In the genomic region with DNA sequence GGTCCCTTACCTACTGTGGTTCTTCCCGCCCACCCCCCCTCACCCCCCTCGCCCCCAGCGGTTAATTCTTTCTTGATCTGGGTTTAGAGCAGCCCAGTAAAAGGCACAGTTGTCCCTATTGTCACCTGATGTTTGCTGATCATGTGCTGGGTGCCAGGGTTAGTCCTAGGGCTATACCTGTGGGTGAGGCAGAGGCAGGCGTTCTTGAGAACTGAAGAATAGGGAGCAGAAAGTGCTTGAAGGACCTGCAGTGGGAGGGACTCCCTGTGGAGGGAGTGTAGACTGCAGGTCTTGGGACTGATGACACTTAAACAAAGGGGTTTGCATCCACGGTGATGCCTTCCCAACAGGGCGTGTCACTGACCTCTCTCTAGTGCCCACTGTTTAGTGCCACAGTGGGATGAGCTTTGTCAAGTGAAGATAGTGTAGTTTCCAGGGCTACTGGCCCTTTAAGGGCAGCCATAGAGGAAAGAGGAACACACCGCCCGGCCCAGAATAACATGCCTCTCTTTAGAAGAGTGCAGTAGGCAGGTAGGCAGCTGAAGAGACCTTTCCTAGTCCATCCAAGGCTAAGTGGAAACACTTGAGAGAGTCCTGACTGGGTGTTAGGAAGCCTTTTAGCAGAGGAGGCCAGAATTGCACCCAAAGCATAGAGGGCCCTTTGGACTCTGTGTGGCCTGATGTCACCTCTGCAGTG, we compare ENCODE assay signal across 16 mouse cellular contexts. TPM values are rescaled to one million over a fixed set of nuclear protein-coding genes. Genes with fewer than 3 reads are reported as not detected.
DNase-seq lines count a peak whose midpoint lies in the region; ATAC-seq and TF ChIP-seq lines count a peak whose summit lies in the region.
"Had no signal": no experiment of that assay in that cellular context is flagged by ENCODE, and none has a peak within 500 bp of the region (broad histone marks: within the 10 kb centered on the region; RNA-seq: fewer than 3 reads in every experiment).

No protein-coding gene starts in this region.

- peak overlapping the region; percentile 87; the same call in 1 of the 2 replicates for H3K27ac ChIP-seq in heart, adult 2 months
- no peak overlapping the region; the same call in 1 of the 2 replicates for H3K27ac ChIP-seq in layer of hippocampus, adult 2 months
- no peak overlapping the region for H3K27ac ChIP-seq in forebrain, embryonic 11.5 days (ENCODE audit: low read depth, low read length)
- H3K27ac ChIP-seq: hindbrain, embryonic 14.5 days; macrophage; neural tube, embryonic 12.5 days had no signal

- DNase-seq in heart, adult 2 months, result no peak
- no peak for DNase-seq in heart, adult 8-10 months (ENCODE audit: low spot score)
- DNase-seq in layer of hippocampus, adult 2 months (ENCODE audit: low spot score in 2 of 2), result no peak
- no peak for DNase-seq in layer of hippocampus, postnatal 10 days (ENCODE audit: low spot score in 2 of 2)
- peak; percentile 21 for DNase-seq in ZHBTc4 (ENCODE audit: low read depth, low spot score)
- DNase-seq in lung, postnatal 36 days, result peak; percentile 31
- DNase-seq in kidney, adult 11 months, result no peak
- DNase-seq in forebrain, embryonic 11.5 days (ENCODE audit: low spot score), result no peak
- DNase-seq: adrenal gland, postnatal 36 days; B cell, adult 2 months; forebrain, postnatal 0 days had no signal

- no peaks in the 10 kb centered on the region for H3K27me3 ChIP-seq in heart, adult 2 months (ENCODE audit: control insufficient read depth, insufficient read depth, low read length)
- H3K27me3 ChIP-seq in forebrain, embryonic 11.5 days (ENCODE audit: control insufficient read depth, insufficient read depth, low read length), result no peaks in the 10 kb centered on the region
- H3K27me3 ChIP-seq: limb, embryonic 15.5 days; neural tube, embryonic 12.5 days had no signal

- peaks cover 32% of the 10 kb centered on the region for H3K4me1 ChIP-seq in heart, adult 2 months (ENCODE audit: control insufficient read depth, insufficient read depth, low read length)
- no peaks in the 10 kb centered on the region for H3K4me1 ChIP-seq in forebrain, embryonic 11.5 days (replicated peaks; ENCODE audit: control insufficient read depth, insufficient read depth, low read length)

- 62% methylated on average over 8 of the region's 8 CpGs for WGBS in heart, adult 2 months
- WGBS in forebrain, embryonic 11.5 days, result 79% methylated on average over 8 of the region's 8 CpGs

- no peak overlapping the region for H3K4me2 ChIP-seq in forebrain, embryonic 11.5 days (ENCODE audit: low read depth, low read length, severe bottlenecking)
- H3K4me2 ChIP-seq: hindbrain, embryonic 14.5 days; limb, embryonic 15.5 days; neural tube, embryonic 12.5 days had no signal

- TF ChIP-seq CTCF in heart, adult 2 months (IDR thresholded peaks at IDR 0.05), result 0 out of 2 replicates have a peak, but pooled peaks have one; percentile 2
- TF ChIP-seq CTCF in layer of hippocampus, adult 2 months (conservative IDR thresholded peaks at IDR 0.05), result 0 out of 2 replicates have a peak, but pooled peaks have one; percentile 3

- no peak for TF ChIP-seq EP300 in heart, adult 2 months (IDR thresholded peaks at IDR 0.05; ENCODE audit: insufficient read depth, low read depth, low read length)

- H3K79me2 ChIP-seq in heart, adult 2 months (replicated peaks; ENCODE audit: control insufficient read depth, insufficient read depth, low read length), result no peaks in the 10 kb centered on the region

- no peaks in the 10 kb centered on the region for H3K9me3 ChIP-seq in forebrain, embryonic 11.5 days (ENCODE audit: control insufficient read depth, low read length)
- H3K9me3 ChIP-seq: limb, embryonic 15.5 days; neural tube, embryonic 12.5 days had no signal

- ATAC-seq in forebrain, embryonic 11.5 days (replicated peaks; ENCODE audit: low FRiP score), result no peak
- ATAC-seq: forebrain, postnatal 0 days; midbrain, embryonic 16.5 days had no signal

- H3K36me3 ChIP-seq in heart, adult 2 months (ENCODE audit: control insufficient read depth, insufficient read depth, low read length), result no peaks in the 10 kb centered on the region
- H3K36me3 ChIP-seq in forebrain, embryonic 11.5 days (ENCODE audit: control insufficient read depth, insufficient read depth, low read length), result no peaks in the 10 kb centered on the region; the same call in 1 of the 2 replicates

- no peak overlapping the region for H3K4me3 ChIP-seq in heart, adult 2 months
- no peak overlapping the region for H3K4me3 ChIP-seq in layer of hippocampus, adult 2 months
- H3K4me3 ChIP-seq in forebrain, embryonic 11.5 days (ENCODE audit: low read depth, low read length), result no peak overlapping the region
- H3K4me3 ChIP-seq: limb, embryonic 15.5 days; neural tube, embryonic 12.5 days had no signal

- H3K9ac ChIP-seq in heart, adult 2 months (ENCODE audit: low read depth, low read length), result no peak overlapping the region
- H3K9ac ChIP-seq in forebrain, embryonic 11.5 days (ENCODE audit: low read length), result no peak overlapping the region
- H3K9ac ChIP-seq: forebrain, postnatal 0 days; hindbrain, embryonic 14.5 days; limb, embryonic 15.5 days; neural tube, embryonic 12.5 days had no signal

- intact Hi-C loops in heart, adult 2 months (cut with DNase I), result loop anchor here (2.0 kb wide), 1 partner anchor 51 kb away; a partner anchor contains a TSS

- TF ChIP-seq POLR2A in heart, adult 2 months (IDR thresholded peaks at IDR 0.05; ENCODE audit: insufficient read depth, low read depth, low read length), result no peak

RNA-seq across cellular contexts. Expression of a gene that starts 51.2 kb away (rescaled TPM):
- 10 to 100 TPM; 38.8 to 39.6 TPM for total RNA-seq in heart, adult 2 months (2021)
- 34.3 and 39.7 TPM in 2 replicates for polyA plus RNA-seq in heart, adult 2 months (2012; rRNA removed)
- 10 to 100 TPM; 37.7 to 46.3 (median 39.9) TPM for total RNA-seq in heart, adult 8-10 months (2022)
- total RNA-seq in layer of hippocampus, adult 2 months (2021), result 100 to 1,000 TPM; 210 TPM
- 100 to 1,000 TPM; 254 to 265 TPM for total RNA-seq in layer of hippocampus, postnatal 10 days (2021)
- polyA plus RNA-seq in forebrain, embryonic 11.5 days (2014; fragmentation: Nextera tagmentation; extraction: Ambion mirVana), result 15.8 and 17.6 TPM in 2 replicates

RNA-seq across cellular contexts. Expression of a gene that starts 51.7 kb away (rescaled TPM):
- total RNA-seq in heart, adult 2 months (2021), result 10 to 100 TPM; 15.7 to 15.8 TPM
- 24.9 and 27.0 TPM in 2 replicates for polyA plus RNA-seq in heart, adult 2 months (2012; rRNA removed)
- 10 to 100 TPM; 14.0 to 18.3 (median 16.3) TPM for total RNA-seq in heart, adult 8-10 months (2022)
- total RNA-seq in layer of hippocampus, adult 2 months (2021), result 10 to 100 TPM; 22.8 to 23.4 TPM
- total RNA-seq in layer of hippocampus, postnatal 10 days (2021), result 10 to 100 TPM; 35.6 to 36.5 TPM
- polyA plus RNA-seq in forebrain, embryonic 11.5 days (2014; fragmentation: Nextera tagmentation; extraction: Ambion mirVana), result 31.8 and 37.3 TPM in 2 replicates

Comparison
In these comparisons a context has a peak if more than half of its experiments do, and no peak if none do; other contexts are left out.
1. DNase-seq: peak in ZHBTc4 (single experiment) and lung, postnatal 36 days (single experiment); none in heart, adult 2 months (0 of 2), heart, adult 8-10 months (single experiment), layer of hippocampus, adult 2 months (0 of 2), layer of hippocampus, postnatal 10 days (0 of 2), kidney, adult 11 months (single experiment) and forebrain, embryonic 11.5 days (single experiment).
2. RNA of a gene that starts 51.2 kb away (total RNA-seq): 254 to 265 TPM in layer of hippocampus, postnatal 10 days and 210 TPM in layer of hippocampus, adult 2 months; 37.7 to 46.3 TPM in heart, adult 8-10 months and 38.8 to 39.6 TPM in heart, adult 2 months; every median in the first group is over 4 times any median in the second.